Mouse (Mus musculus) limb, embryonic 12.5 days (tissue): ENCODE data around the gene Wdr18. TPM values are rescaled to one million over a fixed set of nuclear protein-coding genes. Genes with fewer than 3 reads are reported as not detected.

Experiments
- ATAC-seq: fragments of 200-750 bp; cut with Nextera tagmentation; 2 replicates; pipeline ENCODE4 v1.8.0; 2017; ENCODE audit warnings: low read depth, moderate TSS enrichment; ENCODE audit not compliant: insufficient number of reproducible peaks, insufficient read depth, low FRiP score, low TSS enrichment
- H3K27ac ChIP-seq: fragments of 300-500 bp; sonication (generic); 2 replicates; pipeline ENCODE4 v1.5.1; 2016; ENCODE audit warnings: mild to moderate bottlenecking, moderate library complexity
- H3K27me3 ChIP-seq: fragments of 300-500 bp; sonication (generic); 2 replicates; pipeline ENCODE4 v1.6.1; 2016; ENCODE audit warnings: mild to moderate bottlenecking, moderate library complexity
- H3K36me3 ChIP-seq: fragments of 300-500 bp; sonication (generic); 2 replicates; pipeline ENCODE4 v1.6.1; 2016; ENCODE audit warnings: mild to moderate bottlenecking, moderate library complexity
- H3K4me1 ChIP-seq: fragments of 300-500 bp; sonication (generic); replicated peaks from 2 replicates; pipeline ENCODE4 v1.6.1; 2016
- H3K4me2 ChIP-seq: fragments of 300-500 bp; sonication (generic); 2 replicates; pipeline ENCODE4 v1.6.1; 2016; ENCODE audit warnings: mild to moderate bottlenecking, moderate library complexity
- H3K4me3 ChIP-seq: fragments of 300-500 bp; sonication (generic); replicated peaks from 2 replicates; pipeline ENCODE4 v1.5.1; 2016; ENCODE audit warnings: mild to moderate bottlenecking
- H3K9ac ChIP-seq: fragments of 300-500 bp; sonication (generic); replicated peaks from 2 replicates; pipeline ENCODE4 v1.6.1; 2016; ENCODE audit warnings: mild to moderate bottlenecking, moderate library complexity
- H3K9me3 ChIP-seq: fragments of 300-500 bp; sonication (generic); 2 replicates; pipeline ENCODE4 v1.6.1; 2016; ENCODE audit warnings: mild to moderate bottlenecking, moderate library complexity
- WGBS: fragments of 180-500 bp; shearing (Covaris S2); methylation state at CpG from one replicate; pipeline ENCODE4 v1.1.7; 2016; 5-methylcytosine and 5-hydroxymethylcytosine counted together
- polyA plus RNA-seq: library from polyadenylated mRNA; unstranded; fragments of >200 nt; fragmentation: Nextera tagmentation; extraction: Ambion mirVana; gene quantifications from 2 replicates; pipeline ENCODE4 v1.2.1, GENCODE M21; 2016

Wdr18 gene
- polyA plus RNA-seq, 1 experiment from 2014 or later: 120 TPM

GRCm38 (mm10) chr10:80018739-80019297 is 58.9 kb downstream of the Wdr18 start:
- 0 out of 2 replicates have a peak overlapping the region, but pooled peaks have one; percentile 36 for H3K4me3 ChIP-seq
- ATAC-seq: no peak
- peaks cover 45% of the 10 kb centered on the region for H3K27me3 ChIP-seq

GRCm38 (mm10) chr10:80019471-80020131 is 59.6 kb downstream of the Wdr18 start:
- H3K9me3 ChIP-seq: no peaks in the 10 kb centered on the region
- H3K27ac ChIP-seq: no peak overlapping the region
- peak overlapping the region; percentile 36 for H3K4me3 ChIP-seq
- peaks cover 37% of the 10 kb centered on the region for H3K27me3 ChIP-seq
- H3K36me3 ChIP-seq: peaks cover 13% of the 10 kb centered on the region; the same call in 1 of the 2 replicates
- 4% methylated on average over 20 of the region's 20 CpGs for WGBS
- ATAC-seq: peak; percentile 49
- peaks cover 21% of the 10 kb centered on the region for H3K4me1 ChIP-seq
- H3K9ac ChIP-seq: peak overlapping the region; percentile 55
- peak overlapping the region; percentile 55 for H3K4me2 ChIP-seq

More at GRCm38 (mm10) chr10:80018739-80019297, 58.9 kb downstream of the Wdr18 start:
- Histone ChIP-seq H3K9ac (peak overlapping the region; percentile 35), H3K27ac (0 out of 2 replicates have a peak overlapping the region, but pooled peaks have one; percentile 23), H3K36me3 (peaks cover 13% of the 10 kb centered on the region; the same call in 1 of the 2 replicates), H3K9me3 (no peaks in the 10 kb centered on the region), H3K4me2 (peak overlapping the region; percentile 55), H3K4me1 (peaks cover 21% of the 10 kb centered on the region)
- 5% methylated on average over 14 of the region's 15 CpGs for WGBS

Other genes with a start within 250 kb of the Wdr18 start
- gene Hcn2, start 243.5 kb upstream of the Wdr18 start, polyA plus RNA-seq: 0.15 TPM in 1 of 2 replicates, not detected in the other
- gene Polrmt, start 213.6 kb upstream of the Wdr18 start, polyA plus RNA-seq: 54.0 and 54.1 TPM in 2 replicates
- gene Fgf22, start 205.1 kb upstream of the Wdr18 start, polyA plus RNA-seq: 0.24 and 0.60 TPM in 2 replicates
- gene Rnf126, start 193.2 kb upstream of the Wdr18 start, polyA plus RNA-seq: 108 and 113 TPM in 2 replicates
- 3.0 and 4.0 TPM in 2 replicates for gene Fstl3, start 182.9 kb upstream of the Wdr18 start, polyA plus RNA-seq
- not detected in 2 replicates for gene Prss57, start 169.2 kb upstream of the Wdr18 start, polyA plus RNA-seq
- 121 TPM in 2 replicates for gene Palm, start 166.6 kb upstream of the Wdr18 start, polyA plus RNA-seq
- gene Misp, start 139.2 kb upstream of the Wdr18 start, polyA plus RNA-seq: 0.28 and 0.67 TPM in 2 replicates
- 373 and 403 TPM in 2 replicates for gene Ptbp1, start 105.7 kb upstream of the Wdr18 start, polyA plus RNA-seq
- 15.1 and 15.3 TPM in 2 replicates for gene Prtn3, start 85.7 kb upstream of the Wdr18 start, polyA plus RNA-seq
- gene Plppr3, start 85.5 kb upstream of the Wdr18 start, polyA plus RNA-seq: 157 and 162 TPM in 2 replicates
- not detected in 2 replicates for gene Elane, start 73.9 kb upstream of the Wdr18 start, polyA plus RNA-seq
- gene Cfd, start 69.3 kb upstream of the Wdr18 start, polyA plus RNA-seq: not detected in 2 replicates
- gene Med16, start 51.2 kb upstream of the Wdr18 start, polyA plus RNA-seq: 50.8 and 53.7 TPM in 2 replicates
- 5.5 and 21.1 TPM in 2 replicates for gene Gm26602, start 49.3 kb upstream of the Wdr18 start, polyA plus RNA-seq
- 1.1 and 1.2 TPM in 2 replicates for gene Kiss1r, start 43.2 kb upstream of the Wdr18 start, polyA plus RNA-seq
- 149 and 161 TPM in 2 replicates for gene R3hdm4, start 38.9 kb upstream of the Wdr18 start, polyA plus RNA-seq
- 8.4 and 8.6 TPM in 2 replicates for gene Arid3a, start 33.1 kb upstream of the Wdr18 start, polyA plus RNA-seq
- gene Grin3b, start 10.6 kb downstream of the Wdr18 start, polyA plus RNA-seq: 0.54 and 0.68 TPM in 2 replicates
- 20.7 and 22.5 TPM in 2 replicates for gene Tmem259, start 24.2 kb downstream of the Wdr18 start, polyA plus RNA-seq
- 216 and 240 TPM in 2 replicates for gene Cnn2, start 28.4 kb downstream of the Wdr18 start, polyA plus RNA-seq
- 2.1 and 2.3 TPM in 2 replicates for gene Abca7, start 36.3 kb downstream of the Wdr18 start, polyA plus RNA-seq
- 12.5 and 12.6 TPM in 2 replicates for gene Arhgap45, start 56.5 kb downstream of the Wdr18 start, polyA plus RNA-seq
- gene Polr2e, start 79.6 kb downstream of the Wdr18 start, polyA plus RNA-seq: 241 and 251 TPM in 2 replicates
- 463 and 494 TPM in 2 replicates for gene Gpx4, start 87.0 kb downstream of the Wdr18 start, polyA plus RNA-seq
- gene Sbno2, start 145.4 kb downstream of the Wdr18 start, polyA plus RNA-seq: 13.9 and 14.4 TPM in 2 replicates
- gene Stk11, start 155.7 kb downstream of the Wdr18 start, polyA plus RNA-seq: 16.1 and 18.1 TPM in 2 replicates
- gene Atp5d, start 178.5 kb downstream of the Wdr18 start, polyA plus RNA-seq: 460 and 465 TPM in 2 replicates
- 4.9 and 5.6 TPM in 2 replicates for gene Cbarp, start 180.7 kb downstream of the Wdr18 start, polyA plus RNA-seq
- gene Midn, start 188.1 kb downstream of the Wdr18 start, polyA plus RNA-seq: 30.6 and 38.0 TPM in 2 replicates
- 166 and 175 TPM in 2 replicates for gene Cirbp, start 205.8 kb downstream of the Wdr18 start, polyA plus RNA-seq
- gene 1600002K03Rik, start 212.8 kb downstream of the Wdr18 start, polyA plus RNA-seq: 9.1 and 9.5 TPM in 2 replicates
- 60.3 and 62.2 TPM in 2 replicates for gene Efna2, start 219.3 kb downstream of the Wdr18 start, polyA plus RNA-seq